Mouse (Mus musculus) 3134 (cell line): ENCODE measurements around the gene Fam185a.

Experiments
- DNase-seq: peaks from one replicate; pipeline ENCODE4 v3.0.0-alpha.2; 2011; ENCODE audit warnings: low spot score; ENCODE audit not compliant: insufficient read length; ENCODE audit errors: extremely low read depth

The Fam185a gene

GRCm38 (mm10) chr5:21491469-21491868 is 66.7 kb downstream of the Fam185a start:
- no peak for DNase-seq

GRCm38 (mm10) chr5:21492213-21492612 is 67.5 kb downstream of the Fam185a start:
- peak; percentile 30 for DNase-seq

GRCm38 (mm10) chr5:21493294-21493999 is 68.7 kb downstream of the Fam185a start:
- peak; percentile 64 for DNase-seq

DNA sequence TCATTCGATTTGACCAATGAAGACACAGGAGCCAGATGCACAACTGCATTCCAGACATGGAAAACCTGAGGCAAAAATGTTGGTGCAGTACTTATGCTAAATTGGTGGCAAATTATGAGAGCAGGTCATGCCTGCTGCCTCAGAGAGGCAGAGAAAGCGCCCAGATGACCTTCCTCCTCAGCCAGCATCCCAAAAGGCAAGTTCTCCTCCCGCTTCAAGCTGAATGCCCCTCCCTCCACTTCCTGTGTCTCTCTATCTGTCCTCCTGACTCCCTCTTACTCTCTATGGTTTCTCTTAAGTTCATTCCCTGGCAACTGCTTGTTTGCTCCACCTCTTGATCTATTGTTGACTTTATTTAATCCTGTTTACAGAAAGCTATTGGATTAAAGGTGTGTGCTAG is 70.0 kb downstream of the Fam185a start:
- no peak for DNase-seq

- DNase-seq: peak; percentile 36
These were observed 71.6 kb downstream of the Fam185a start for GRCm38 (mm10) chr5:21496321-21496720.

GRCm38 (mm10) chr5:21496881-21497280 is 72.1 kb downstream of the Fam185a start:
- DNase-seq: no peak

- no peak for DNase-seq
These were observed 73.7 kb downstream of the Fam185a start for GRCm38 (mm10) chr5:21498490-21498889.

GRCm38 (mm10) chr5:21498925-21499324 is 74.2 kb downstream of the Fam185a start:
- DNase-seq: no peak

DNA sequence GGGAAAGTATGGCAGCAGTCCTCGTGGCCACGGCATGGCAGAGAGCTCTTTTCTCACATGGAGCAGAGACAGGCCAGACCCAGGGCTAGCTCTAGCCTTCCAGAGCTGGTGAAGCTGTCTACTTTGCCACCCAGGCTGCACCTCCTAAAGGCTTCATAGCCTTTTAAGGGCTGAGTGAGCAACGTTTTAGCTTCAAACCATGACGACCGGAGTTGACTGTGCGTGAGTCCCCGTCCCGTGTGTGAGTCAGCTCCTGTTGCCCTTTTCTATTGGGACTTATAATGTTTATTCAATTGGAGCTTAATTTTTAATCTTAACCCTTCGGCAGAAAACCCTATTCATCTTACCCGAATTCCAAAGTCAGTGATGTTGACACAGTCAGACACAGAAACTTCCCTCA is 75.4 kb downstream of the Fam185a start:
- no peak for DNase-seq

GRCm38 (mm10) chr5:21500941-21501340 is 76.2 kb downstream of the Fam185a start:
- DNase-seq: no peak

- DNase-seq: no peak
These were observed 78.3 kb downstream of the Fam185a start for GRCm38 (mm10) chr5:21502936-21503610.

GRCm38 (mm10) chr5:21505159-21505558 is 80.4 kb downstream of the Fam185a start:
- DNase-seq: no peak

- no peak for DNase-seq
These were observed 82.1 kb downstream of the Fam185a start for GRCm38 (mm10) chr5:21506887-21507286.

- no peak for DNase-seq
These were observed 85.0 kb downstream of the Fam185a start for GRCm38 (mm10) chr5:21509801-21510200.

DNA sequence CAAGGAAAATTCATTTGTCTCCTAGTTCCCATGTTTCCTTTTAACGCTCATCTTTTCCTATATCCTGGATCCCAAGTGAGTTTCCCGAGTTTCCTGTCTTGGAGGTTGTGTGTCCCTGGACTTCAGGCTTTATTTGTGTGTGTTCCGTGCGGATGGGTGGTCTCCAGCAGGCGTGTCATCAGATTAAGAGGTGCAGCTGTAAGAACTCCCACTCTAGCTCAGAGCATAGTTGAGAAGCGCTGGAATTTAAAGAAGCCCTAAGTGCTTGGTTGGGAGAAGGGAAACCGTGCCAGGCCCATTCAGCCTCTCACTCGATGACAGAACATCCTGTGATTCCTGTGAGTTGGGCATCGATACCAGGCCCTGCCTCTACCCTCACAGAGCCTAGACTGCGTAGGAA is 88.6 kb downstream of the Fam185a start:
- no peak for DNase-seq

DNA sequence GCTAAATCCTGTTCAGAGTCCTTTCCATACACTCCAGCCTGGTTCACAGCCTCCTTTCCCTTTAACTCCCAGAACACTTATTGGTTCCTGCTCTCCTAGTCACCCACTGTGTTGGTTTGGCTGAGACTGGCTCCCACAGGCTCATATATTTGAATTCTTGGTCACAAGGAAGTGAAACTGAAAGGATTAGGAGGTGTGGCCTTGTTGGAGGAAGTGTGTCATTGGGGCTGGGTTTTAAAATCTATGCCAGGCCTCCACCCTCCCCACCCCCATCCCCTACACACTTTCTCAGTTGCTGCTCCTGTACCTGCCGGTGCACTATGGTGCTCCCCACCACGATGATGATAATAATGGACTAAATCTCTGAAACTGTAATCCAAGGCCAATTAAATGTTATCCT is 92.8 kb downstream of the Fam185a start:
- DNase-seq: peak; percentile 16

DNA sequence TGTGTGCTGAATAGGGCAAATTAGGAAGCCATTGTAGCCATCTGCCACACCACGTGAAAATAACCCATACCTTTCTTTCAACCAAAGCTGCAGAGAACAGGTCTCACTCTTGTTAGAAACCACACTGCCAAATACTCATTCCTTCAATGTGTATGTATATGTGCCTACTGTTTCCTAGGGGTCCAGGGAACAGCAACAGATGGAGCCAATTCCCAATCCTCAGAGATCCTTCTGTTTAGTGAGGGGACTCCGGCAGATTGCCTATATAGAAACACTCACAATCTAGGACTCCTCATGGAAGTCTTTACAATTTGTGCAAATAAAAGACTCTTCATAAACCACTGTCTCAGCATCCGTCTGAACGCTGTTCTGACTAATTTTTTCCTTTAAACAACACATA is 93.4 kb downstream of the Fam185a start:
- no peak for DNase-seq

GRCm38 (mm10) chr5:21519166-21519565 is 94.4 kb downstream of the Fam185a start:
- DNase-seq: no peak

GRCm38 (mm10) chr5:21526835-21527485 is 102.2 kb downstream of the Fam185a start:
- DNase-seq: no peak

DNA sequence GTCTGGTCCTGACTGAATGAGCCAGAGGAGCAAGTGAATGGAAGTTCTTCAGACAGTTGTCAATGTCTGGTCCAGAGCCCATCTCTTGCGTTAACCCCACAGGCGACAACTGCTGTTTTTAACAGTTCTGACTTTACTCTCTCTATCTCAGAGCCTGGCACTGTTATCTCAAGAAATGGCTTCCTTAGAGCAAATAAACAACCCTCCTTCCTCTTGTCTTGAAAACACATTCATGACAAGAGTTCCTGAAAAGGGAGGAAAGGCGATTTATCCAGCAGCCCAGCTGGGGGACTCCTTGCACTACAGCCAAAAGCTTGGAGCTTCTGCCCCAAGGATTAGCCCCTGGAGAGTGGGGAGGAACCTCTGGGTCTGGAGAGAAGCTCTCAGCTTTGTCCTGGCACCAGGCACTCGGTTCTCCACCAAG is 102.7 kb downstream of the Fam185a start:
- DNase-seq: no peak

DNA sequence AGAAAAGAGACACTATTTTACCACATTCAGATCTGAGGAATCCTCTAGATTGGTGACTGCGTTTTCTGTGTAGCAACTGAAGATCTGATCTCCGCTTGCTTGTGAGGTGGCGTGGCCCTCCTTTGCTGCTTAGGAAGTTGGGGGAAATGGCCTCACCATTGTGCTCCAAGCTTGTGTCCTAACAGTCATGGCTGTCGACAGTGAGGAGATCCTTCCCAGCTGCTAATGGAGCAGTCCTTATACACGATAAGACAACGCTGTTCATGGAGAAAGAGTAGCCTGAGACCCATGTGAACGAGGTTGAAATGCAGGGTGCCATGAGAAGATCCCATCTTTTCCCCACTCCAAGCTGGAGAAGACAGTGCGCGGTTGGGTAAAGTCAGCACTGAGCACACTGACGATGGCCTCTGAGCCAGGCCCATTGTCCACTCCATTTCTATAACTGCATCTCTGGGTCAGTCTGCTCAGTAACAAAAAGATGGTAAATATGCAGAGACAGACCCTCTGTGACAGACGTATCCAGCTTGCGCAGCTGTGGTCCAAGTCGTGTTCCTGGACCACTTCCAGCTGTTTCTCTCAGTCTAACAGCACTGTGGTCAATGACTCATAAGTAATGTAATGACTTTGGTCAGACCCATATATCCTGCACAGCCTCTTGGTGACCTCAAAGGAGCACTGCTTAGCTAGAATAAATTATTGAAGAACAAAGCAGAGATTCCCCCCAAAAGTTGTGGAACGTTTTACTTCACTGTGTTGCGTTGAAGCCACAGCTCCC is 103.5 kb downstream of the Fam185a start:
- DNase-seq: peak; percentile 57
